Mouse (Mus musculus) embryo, embryonic 9.5 days (tissue): ENCODE results near the gene Nxt1.
A peak's percentile ranks its signal among the peaks of the same experiment; 100 is the strongest.

ENCODE experiments used
- DNase-seq: peaks from one replicate; pipeline ENCODE4 v3.0.0-alpha.2; 2017; ENCODE audit errors: extremely low spot score

Nxt1 gene

DNA sequence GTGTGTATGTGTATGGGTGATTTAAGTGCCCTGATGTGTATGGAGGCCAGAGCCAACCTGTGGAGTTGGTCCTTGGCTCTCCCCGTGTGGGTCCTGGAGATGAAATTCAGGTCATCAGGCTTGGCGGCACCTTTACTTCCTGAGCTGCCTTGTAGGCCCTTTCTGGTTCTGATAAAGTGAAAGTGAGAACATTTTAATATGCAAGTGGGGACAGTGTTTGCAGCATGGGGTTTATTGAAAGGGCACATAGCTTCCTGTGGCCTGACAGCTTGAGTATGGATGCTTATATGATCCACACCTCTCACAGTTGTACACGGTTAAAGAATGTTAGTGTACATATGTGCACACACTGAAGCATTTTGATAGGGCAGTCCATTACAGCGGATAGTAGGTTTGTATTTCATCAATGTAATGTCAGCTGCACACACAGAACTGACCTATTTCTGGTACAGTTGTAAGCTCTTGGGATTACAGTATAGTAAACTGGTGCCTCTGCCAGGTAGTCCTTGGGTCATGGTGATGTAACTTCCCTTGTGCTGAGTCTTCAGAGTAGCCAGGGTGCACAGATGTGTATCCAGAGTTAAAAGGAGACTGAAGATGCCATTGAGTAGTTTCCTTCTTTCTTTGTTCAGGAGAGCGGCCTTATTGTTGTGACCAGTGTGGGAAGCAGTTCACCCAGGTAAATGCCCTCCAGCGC lies 17.2 kb downstream of the Nxt1 start:
- no peak for DNase-seq

DNA sequence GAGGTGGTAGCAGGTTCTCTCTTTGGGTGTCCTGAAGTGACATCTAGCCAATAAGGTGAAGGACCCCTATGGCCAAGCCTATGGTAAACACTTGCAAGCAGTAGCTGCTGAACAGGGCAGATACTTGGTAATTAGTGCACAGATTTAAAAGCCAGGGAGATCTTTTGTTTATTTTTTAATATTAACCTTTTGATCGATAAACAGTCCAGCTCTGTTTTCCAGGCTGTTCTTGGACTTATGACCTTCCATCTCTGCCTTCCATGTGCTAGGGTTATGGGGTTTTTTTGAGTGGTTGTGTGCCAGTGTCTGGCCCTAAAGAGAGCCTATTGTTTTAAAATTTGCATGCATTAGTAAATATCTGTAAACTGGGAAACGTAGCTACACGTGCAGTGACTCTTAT lies 17.9 kb downstream of the Nxt1 start:
- no peak for DNase-seq

DNA sequence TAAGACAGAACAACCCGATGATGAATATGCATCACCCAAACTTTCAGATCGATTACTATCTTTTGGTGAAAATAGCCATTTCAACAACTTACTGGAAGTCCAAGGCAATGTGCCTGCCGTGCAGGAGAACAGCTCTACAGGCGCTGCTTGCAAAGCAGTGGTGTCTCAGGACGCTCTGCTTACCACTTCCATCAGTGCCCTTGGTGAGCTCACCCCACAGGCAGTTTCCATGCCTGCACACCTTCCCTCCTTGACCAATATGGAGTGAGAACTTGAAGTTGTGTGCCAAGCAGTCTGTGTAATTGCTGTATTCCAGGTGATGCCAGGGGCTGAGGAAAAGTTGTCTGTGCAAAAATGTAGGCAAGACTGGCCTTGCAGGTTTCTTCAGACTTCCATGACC lies 18.4 kb downstream of the Nxt1 start:
- no peak for DNase-seq

DNA sequence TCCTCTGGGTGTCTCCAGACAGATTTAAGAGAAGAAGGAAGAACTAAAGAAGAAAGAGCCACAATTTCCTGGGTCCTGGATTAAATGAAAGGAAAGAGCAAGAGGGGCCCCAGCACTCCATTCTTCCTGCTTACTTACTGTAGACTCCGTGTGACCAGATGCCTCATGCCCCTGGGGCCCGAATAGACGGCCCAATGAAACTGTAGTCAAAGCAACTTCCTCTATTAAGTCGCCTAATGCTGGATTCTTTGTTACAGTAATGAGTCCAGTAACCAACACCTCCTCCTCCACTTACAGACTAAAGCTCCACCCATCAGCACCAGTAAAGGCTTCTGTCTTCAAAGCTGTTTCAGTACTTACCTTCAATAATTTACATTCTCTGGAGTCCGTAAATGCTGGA lies 26.2 kb downstream of the Nxt1 start:
- no peak for DNase-seq

DNA sequence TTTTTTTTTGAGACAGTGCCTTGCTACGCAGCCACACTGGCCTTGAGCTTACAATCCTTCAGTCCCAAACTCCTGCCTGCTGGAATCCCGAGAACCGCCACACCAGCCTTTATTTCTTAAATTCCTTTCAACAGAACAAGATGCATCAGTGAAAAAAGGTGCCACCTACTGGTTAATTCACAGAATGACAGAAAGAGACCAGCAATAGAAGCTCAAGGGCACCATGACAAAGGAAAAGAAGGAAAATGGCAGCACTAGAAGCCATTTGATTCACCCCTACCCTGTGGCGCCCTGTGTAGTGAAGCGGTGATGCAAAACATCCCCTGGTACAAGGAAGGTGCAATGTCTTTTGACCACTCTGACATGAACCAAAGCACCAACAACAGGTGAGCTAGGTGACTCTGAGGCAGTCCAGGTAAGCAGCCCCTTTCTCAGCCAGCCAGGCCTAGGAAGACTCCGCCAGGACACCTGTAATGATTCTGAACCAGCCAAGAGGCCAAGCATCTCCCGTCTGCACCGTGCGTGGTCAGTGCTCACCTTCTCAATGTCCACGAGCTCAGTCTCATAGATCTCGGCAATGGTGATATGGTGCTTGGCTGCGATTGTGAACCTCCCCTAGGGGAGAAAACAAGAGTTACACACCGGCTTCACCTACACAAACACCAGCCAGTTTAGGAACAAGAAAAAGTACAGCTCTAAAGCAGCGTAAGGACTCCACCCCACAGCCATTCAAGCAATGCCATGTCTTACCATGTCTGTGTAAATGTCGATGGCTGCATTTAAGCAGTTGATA lies 34.2 kb downstream of the Nxt1 start:
- DNase-seq: peak; percentile 29

DNA sequence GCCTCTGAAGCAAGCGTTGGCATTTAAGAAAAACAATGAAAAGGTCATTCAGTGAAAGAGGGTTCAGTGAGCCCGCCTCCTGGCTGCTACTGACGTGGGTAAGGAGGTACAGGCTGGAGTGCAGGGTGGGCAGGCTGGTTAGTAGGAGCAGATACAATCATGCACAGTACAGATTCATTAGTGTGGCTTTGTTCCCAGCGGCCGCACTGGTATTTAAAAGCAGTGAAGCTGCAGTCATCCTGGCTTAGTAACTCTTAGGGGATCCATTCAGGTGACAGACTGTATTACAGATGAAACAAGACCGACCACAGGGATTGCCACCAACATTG lies 34.8 kb downstream of the Nxt1 start:
- no peak for DNase-seq

DNA sequence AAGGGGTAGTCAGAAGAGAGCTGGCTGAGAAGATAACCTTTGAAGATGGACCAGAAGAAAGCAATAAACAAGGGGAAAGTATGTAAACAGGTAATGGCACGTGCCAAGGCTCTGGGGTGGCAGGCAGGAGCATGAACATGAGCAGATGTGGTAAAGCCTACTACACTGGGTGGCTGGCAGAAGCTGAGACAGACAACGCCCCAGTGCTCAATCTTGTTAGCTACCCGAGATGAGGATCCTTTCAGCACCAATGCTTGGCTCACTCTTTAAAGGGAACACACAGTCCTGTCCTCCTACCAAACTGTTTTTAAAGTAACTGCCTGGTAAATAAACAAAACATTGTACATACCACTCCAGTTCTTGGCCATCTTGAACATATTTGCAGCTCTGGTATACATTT lies 39.9 kb downstream of the Nxt1 start:
- no peak for DNase-seq

DNA sequence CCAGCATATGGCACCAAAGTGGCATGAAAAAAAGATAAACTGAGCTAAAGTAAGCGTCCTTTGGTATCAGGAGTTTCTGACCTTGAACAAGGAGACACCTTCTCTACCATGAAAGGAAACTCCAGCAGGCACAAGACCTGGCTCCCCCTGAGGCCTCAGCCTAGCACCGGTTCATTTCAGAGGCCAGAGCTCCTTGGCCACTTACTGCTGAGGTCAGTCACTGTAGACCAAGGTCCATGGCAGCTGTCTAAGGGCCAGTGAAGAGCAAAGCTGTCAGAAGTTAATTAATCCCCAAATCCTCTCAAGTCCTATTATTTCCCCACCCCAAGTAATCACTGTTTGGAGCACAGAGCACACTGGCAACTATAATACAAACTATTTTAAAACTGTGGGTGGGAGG lies 44.7 kb downstream of the Nxt1 start:
- DNase-seq: no peak

DNA sequence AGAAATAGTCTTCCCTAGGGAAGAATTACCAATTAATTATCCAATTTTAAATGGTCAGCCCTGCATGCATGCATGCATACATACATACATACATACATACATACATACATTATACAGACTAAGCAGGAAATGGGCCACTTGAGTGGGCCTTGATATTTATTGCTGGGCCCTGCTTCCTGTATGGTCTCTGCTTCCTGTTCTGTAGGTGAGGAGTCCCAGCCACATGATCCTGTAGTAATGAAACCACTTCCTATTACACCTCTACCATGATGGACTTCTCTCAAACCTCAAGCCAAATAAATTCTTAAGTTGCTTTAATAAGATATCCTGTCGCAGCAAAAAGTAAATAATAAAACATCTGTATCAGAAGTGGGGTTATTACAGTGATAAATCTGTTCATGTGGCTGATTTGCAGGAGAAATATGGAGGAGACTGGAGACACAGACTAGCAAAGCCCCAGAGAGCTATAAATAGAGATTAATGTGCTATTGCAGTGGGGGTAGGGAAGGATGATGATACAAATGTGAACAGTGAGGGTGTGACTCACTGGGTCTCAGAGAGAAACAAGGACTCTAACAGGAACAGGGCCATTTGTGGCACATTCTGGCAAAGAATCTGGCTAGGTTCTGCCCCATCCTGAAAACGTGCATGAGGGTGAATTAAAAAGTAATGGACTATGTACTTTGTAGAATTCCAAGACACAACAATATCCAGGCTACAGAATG lies 47.0 kb downstream of the Nxt1 start:
- no peak for DNase-seq
